Mouse (Mus musculus) forebrain, postnatal 0 days (tissue): ENCODE results near the gene Mfap5. TPM values are rescaled to one million over a fixed set of nuclear protein-coding genes. Genes with fewer than 3 reads are reported as not detected.

Source experiments
- ATAC-seq: fragments of 200-750 bp; cut with Nextera tagmentation; 2 replicates; pipeline ENCODE4 v1.8.0; 2017; ENCODE audit warnings: mild to moderate bottlenecking, moderate library complexity
- DNase-seq: peaks from one replicate; pipeline ENCODE4 v3.0.0-alpha.2; 2015
- H3K27ac ChIP-seq: fragments of 300-500 bp; sonication (generic); 2 replicates; pipeline ENCODE4 v1.5.1; 2014; ENCODE audit warnings: low read depth, mild to moderate bottlenecking, antibody characterized with exemption, low read length, moderate library complexity, mixed read lengths
- H3K27me3 ChIP-seq: fragments of 300-500 bp; sonication (generic); 2 replicates; pipeline ENCODE4 v1.6.1; 2014; ENCODE audit warnings: mild to moderate bottlenecking, low read length, mixed read lengths; ENCODE audit not compliant: insufficient read depth
- H3K36me3 ChIP-seq: fragments of 300-500 bp; sonication (generic); 2 replicates; pipeline ENCODE4 v1.6.1; 2014; ENCODE audit warnings: mild to moderate bottlenecking, moderate library complexity; ENCODE audit not compliant: insufficient read depth
- H3K4me1 ChIP-seq: fragments of 300-500 bp; sonication (generic); 2 replicates; pipeline ENCODE4 v1.6.1; 2014; ENCODE audit warnings: antibody characterized with exemption; ENCODE audit not compliant: insufficient read depth
- H3K4me2 ChIP-seq: fragments of 300-500 bp; sonication (generic); 2 replicates; pipeline ENCODE4 v1.6.1; 2014; ENCODE audit warnings: low read depth, mild to moderate bottlenecking, moderate library complexity
- H3K4me3 ChIP-seq: fragments of 300-500 bp; sonication (generic); 2 replicates; pipeline ENCODE4 v1.5.1; 2014; ENCODE audit warnings: low read depth, low read length, mixed read lengths
- H3K9ac ChIP-seq: fragments of 300-500 bp; sonication (generic); 2 replicates; pipeline ENCODE4 v1.6.1; 2014; ENCODE audit warnings: mild to moderate bottlenecking
- H3K9me3 ChIP-seq: fragments of 300-500 bp; sonication (generic); 2 replicates; pipeline ENCODE4 v1.6.1; 2016; ENCODE audit warnings: low read length
- CTCF ChIP-seq: sonication (generic); IDR thresholded peaks from 2 replicates; pipeline ENCODE4 v1.5.1; 2016; ENCODE audit warnings: antibody characterized with exemption, control low read depth, low read depth
- WGBS: fragments of 180-500 bp; shearing (Covaris S2); extraction: QIAGEN DNeasy Blood & Tissue Kit; methylation state at CpG from one replicate; pipeline ENCODE4 v1.1.7; 2014; 5-methylcytosine and 5-hydroxymethylcytosine counted together
- polyA plus RNA-seq: library from polyadenylated mRNA; unstranded; fragments of >200 nt; fragmentation: Nextera tagmentation; extraction: Ambion mirVana; gene quantifications from 2 replicates; pipeline ENCODE4 v1.2.1, GENCODE M21; 2015
- total RNA-seq: library from RNA; depleted of rRNA; stranded (reverse); fragments of >200 nt; gene quantifications from 2 replicates; pipeline ENCODE4 v1.2.3, GENCODE M21; 2014; rRNA removed

Gene Mfap5
- total and polyA plus RNA-seq, 2 experiments from 2014 or later = 3.6 to 3.8 TPM

DNA sequence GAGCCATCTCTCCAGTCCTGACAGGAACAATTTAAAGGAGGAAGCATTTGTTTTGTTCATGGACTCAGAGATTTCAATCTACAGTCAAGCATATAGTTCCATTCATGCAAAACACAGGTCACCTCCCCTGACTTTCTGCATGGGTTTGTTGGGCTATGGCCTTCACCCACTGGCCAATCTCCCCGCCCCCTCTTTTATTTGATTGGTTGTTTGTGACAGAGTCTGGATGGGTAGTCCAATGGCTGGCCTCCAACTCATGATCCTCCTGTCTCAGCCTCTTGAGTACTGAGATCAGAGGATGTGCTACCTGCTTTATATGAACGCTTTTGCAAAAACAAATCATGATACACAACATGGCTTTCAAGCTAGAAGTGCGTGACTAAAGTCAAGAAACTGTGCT, 71.4 kb downstream of the Mfap5 start:
- WGBS = 92% methylated on average over 3 of the region's 3 CpGs
- ATAC-seq = no peak
- no peaks in the 10 kb centered on the region for H3K4me1 ChIP-seq

More for the DNA sequence above, 71.4 kb downstream of the Mfap5 start:
- no peak for TF ChIP-seq CTCF
- Histone ChIP-seq H3K4me2 (no peak overlapping the region), H3K27me3 (no peaks in the 10 kb centered on the region), H3K9me3 (no peaks in the 10 kb centered on the region), H3K4me3 (no peak overlapping the region), H3K36me3 (no peaks in the 10 kb centered on the region), H3K9ac (no peak overlapping the region), H3K27ac (no peak overlapping the region)
- DNase-seq = no peak

Other genes with a start within 250 kb of the Mfap5 start
- gene Klrg1, start 223.0 kb upstream of the Mfap5 start, total RNA-seq = 0.15 and 2.7 TPM in 2 replicates
- gene Klrg1, start 223.0 kb upstream of the Mfap5 start, polyA plus RNA-seq = 0.91 and 1.1 TPM in 2 replicates
- 51.9 and 52.9 TPM in 2 replicates for gene M6pr, start 197.1 kb upstream of the Mfap5 start, total RNA-seq
- gene M6pr, start 197.1 kb upstream of the Mfap5 start, polyA plus RNA-seq = 42.6 and 44.0 TPM in 2 replicates
- gene Phc1, start 165.3 kb upstream of the Mfap5 start, total RNA-seq = 53.6 and 75.7 TPM in 2 replicates
- 21.9 and 24.6 TPM in 2 replicates for gene Phc1, start 165.3 kb upstream of the Mfap5 start, polyA plus RNA-seq
- gene Rimklb, start 7.1 kb upstream of the Mfap5 start, total RNA-seq = 159 and 160 TPM in 2 replicates
- 86.6 and 104 TPM in 2 replicates for gene Rimklb, start 7.1 kb upstream of the Mfap5 start, polyA plus RNA-seq
- 0.31 and 3.1 TPM in 2 replicates for gene Aicda, start 48.0 kb downstream of the Mfap5 start, total RNA-seq
- 0.29 and 1.3 TPM in 2 replicates for gene Aicda, start 48.0 kb downstream of the Mfap5 start, polyA plus RNA-seq
- 1.2 and 2.0 TPM in 2 replicates for gene Apobec1, start 96.6 kb downstream of the Mfap5 start, total RNA-seq
- 2.3 and 2.4 TPM in 2 replicates for gene Apobec1, start 96.6 kb downstream of the Mfap5 start, polyA plus RNA-seq
- gene Gdf3, start 104.2 kb downstream of the Mfap5 start, total RNA-seq = not detected in 2 replicates
- gene Gdf3, start 104.2 kb downstream of the Mfap5 start, polyA plus RNA-seq = not detected in 2 replicates
- not detected in 2 replicates for gene Dppa3, start 120.6 kb downstream of the Mfap5 start, total RNA-seq
- gene Dppa3, start 120.6 kb downstream of the Mfap5 start, polyA plus RNA-seq = not detected in 2 replicates
- not detected in 2 replicates for gene Nanog, start 201.6 kb downstream of the Mfap5 start, total RNA-seq
- 0.07 TPM in 1 of 2 replicates, not detected in the other for gene Nanog, start 201.6 kb downstream of the Mfap5 start, polyA plus RNA-seq